Mouse (Mus musculus) midbrain, embryonic 12.5 days (tissue): ENCODE results near the gene Pard3. TPM values are rescaled to one million over a fixed set of nuclear protein-coding genes. Genes with fewer than 3 reads are reported as not detected.

ENCODE experiments used
- ATAC-seq: fragments of 200-750 bp; cut with Nextera tagmentation; 2 replicates; pipeline ENCODE4 v1.8.0; 2017; ENCODE audit warnings: low read depth, moderate TSS enrichment, moderate library complexity; ENCODE audit not compliant: low FRiP score
- H3K27ac ChIP-seq: fragments of 300-500 bp; sonication (generic); replicated peaks from 2 replicates; pipeline ENCODE4 v1.5.1; 2016; ENCODE audit warnings: mild to moderate bottlenecking
- H3K27me3 ChIP-seq: fragments of 300-500 bp; sonication (generic); 2 replicates; pipeline ENCODE4 v1.6.1; 2016; ENCODE audit warnings: mild to moderate bottlenecking
- H3K36me3 ChIP-seq: fragments of 300-500 bp; sonication (generic); 2 replicates; pipeline ENCODE4 v1.6.1; 2016
- H3K4me1 ChIP-seq: fragments of 300-500 bp; sonication (generic); 2 replicates; pipeline ENCODE4 v1.6.1; 2016
- H3K4me2 ChIP-seq: fragments of 300-500 bp; sonication (generic); replicated peaks from 2 replicates; pipeline ENCODE4 v1.6.1; 2016; ENCODE audit warnings: mild to moderate bottlenecking, moderate library complexity
- H3K4me3 ChIP-seq: fragments of 300-500 bp; sonication (generic); 2 replicates; pipeline ENCODE4 v1.5.1; 2016; ENCODE audit warnings: mild to moderate bottlenecking
- H3K9ac ChIP-seq: fragments of 300-500 bp; sonication (generic); replicated peaks from 2 replicates; pipeline ENCODE4 v1.6.1; 2016; ENCODE audit warnings: mild to moderate bottlenecking, moderate library complexity
- H3K9me3 ChIP-seq: fragments of 300-500 bp; sonication (generic); 2 replicates; pipeline ENCODE4 v1.6.1; 2016; ENCODE audit warnings: mild to moderate bottlenecking
- WGBS: fragments of 180-500 bp; shearing (Covaris S2); methylation state at CpG from one replicate; pipeline ENCODE4 v1.1.7; 2016; 5-methylcytosine and 5-hydroxymethylcytosine counted together
- polyA plus RNA-seq: library from polyadenylated mRNA; unstranded; fragments of >200 nt; fragmentation: Nextera tagmentation; extraction: Ambion mirVana; gene quantifications from 2 replicates; pipeline ENCODE4 v1.2.1, GENCODE M21; 2016

Pard3 gene
- polyA plus RNA-seq, 1 experiment from 2014 or later: 36.6 TPM

- ATAC-seq: no peak
- no peaks in the 10 kb centered on the region for H3K27me3 ChIP-seq
- no peak overlapping the region for H3K4me2 ChIP-seq
- H3K4me1 ChIP-seq: no peaks in the 10 kb centered on the region
- 0 out of 2 replicates have a peak, but pooled peaks cover 5% of the 10 kb centered on the region for H3K36me3 ChIP-seq
- 75% methylated on average over 2 of the region's 2 CpGs for WGBS
- H3K9me3 ChIP-seq: no peaks in the 10 kb centered on the region
- H3K27ac ChIP-seq: no peak overlapping the region
- no peak overlapping the region for H3K4me3 ChIP-seq
- no peak overlapping the region for H3K9ac ChIP-seq
These were observed 408.5 kb downstream of the Pard3 start for GRCm38 (mm10) chr8:127472204-127472603.

GRCm38 (mm10) chr8:127480003-127480402, 416.3 kb downstream of the Pard3 start:
- H3K9ac ChIP-seq: no peak overlapping the region
- H3K27ac ChIP-seq: no peak overlapping the region
- H3K36me3 ChIP-seq: 0 out of 2 replicates have a peak, but pooled peaks cover 5% of the 10 kb centered on the region
- no peaks in the 10 kb centered on the region for H3K9me3 ChIP-seq
- WGBS: 98% methylated on average over 2 of the region's 2 CpGs
- H3K27me3 ChIP-seq: no peaks in the 10 kb centered on the region
- H3K4me2 ChIP-seq: no peak overlapping the region
- H3K4me1 ChIP-seq: no peaks in the 10 kb centered on the region
- no peak for ATAC-seq
- no peak overlapping the region for H3K4me3 ChIP-seq

DNA sequence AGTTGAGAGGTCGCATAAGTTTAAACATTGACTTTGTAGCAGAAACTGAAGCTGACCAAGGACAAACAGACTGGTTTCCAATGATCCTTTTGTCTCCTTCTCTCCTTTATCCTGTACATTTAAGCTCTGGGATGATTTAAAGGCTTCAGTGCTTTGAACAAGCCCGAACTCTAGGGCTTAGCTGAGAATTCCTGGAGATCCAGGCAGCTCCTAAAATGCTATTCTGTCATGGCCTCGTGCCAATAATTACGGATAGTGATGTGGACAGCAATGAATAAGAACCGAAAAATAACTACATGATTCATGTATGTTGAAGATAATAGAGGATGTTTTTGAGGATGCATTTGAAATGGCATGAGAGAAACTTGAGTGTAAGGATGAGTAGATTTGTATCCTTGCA, 421.9 kb downstream of the Pard3 start:
- WGBS: 64% methylated on average over 5 of the region's 5 CpGs
- Histone ChIP-seq H3K36me3 (no peaks in the 10 kb centered on the region), H3K4me1 (no peaks in the 10 kb centered on the region), H3K9me3 (no peaks in the 10 kb centered on the region), H3K27me3 (no peaks in the 10 kb centered on the region), H3K4me2 (no peak overlapping the region), H3K9ac (no peak overlapping the region), H3K4me3 (no peak overlapping the region), H3K27ac (no peak overlapping the region)
- no peak for ATAC-seq

- no peak overlapping the region for H3K4me3 ChIP-seq
- no peaks in the 10 kb centered on the region for H3K9me3 ChIP-seq
- H3K27ac ChIP-seq: no peak overlapping the region
- WGBS: 42% methylated on average over 6 of the region's 6 CpGs
- H3K4me2 ChIP-seq: no peak overlapping the region
- peaks cover 4% of the 10 kb centered on the region; the same call in 1 of the 2 replicates for H3K4me1 ChIP-seq
- no peak overlapping the region for H3K9ac ChIP-seq
- H3K36me3 ChIP-seq: no peaks in the 10 kb centered on the region
- no peaks in the 10 kb centered on the region for H3K27me3 ChIP-seq
- no peak for ATAC-seq
These were observed 428.3 kb downstream of the Pard3 start for GRCm38 (mm10) chr8:127491963-127492362.

- WGBS: 56% methylated on average over 4 of the region's 4 CpGs
- no peak for ATAC-seq
- no peaks in the 10 kb centered on the region for H3K9me3 ChIP-seq
- no peaks in the 10 kb centered on the region for H3K36me3 ChIP-seq
- no peak overlapping the region for H3K4me2 ChIP-seq
- no peak overlapping the region for H3K27ac ChIP-seq
- peaks cover 23% of the 10 kb centered on the region for H3K4me1 ChIP-seq
- no peak overlapping the region for H3K4me3 ChIP-seq
- no peak overlapping the region for H3K9ac ChIP-seq
- H3K27me3 ChIP-seq: no peaks in the 10 kb centered on the region
These were observed 431.6 kb downstream of the Pard3 start for GRCm38 (mm10) chr8:127495226-127495780.

GRCm38 (mm10) chr8:127498997-127499719, 435.5 kb downstream of the Pard3 start:
- H3K36me3 ChIP-seq: no peaks in the 10 kb centered on the region
- no peaks in the 10 kb centered on the region for H3K27me3 ChIP-seq
- H3K27ac ChIP-seq: peak overlapping the region; percentile 71
- 0 out of 2 replicates have a peak, but pooled peaks have one; percentile 38 for ATAC-seq
- no peak overlapping the region for H3K9ac ChIP-seq
- WGBS: 15% methylated on average over 13 of the region's 13 CpGs
- no peaks in the 10 kb centered on the region for H3K9me3 ChIP-seq
- peak overlapping the region; percentile 8 for H3K4me2 ChIP-seq
- H3K4me1 ChIP-seq: peaks cover 30% of the 10 kb centered on the region
- H3K4me3 ChIP-seq: no peak overlapping the region

GRCm38 (mm10) chr8:127499720-127500114, 436.0 kb downstream of the Pard3 start:
- Histone ChIP-seq H3K36me3 (no peaks in the 10 kb centered on the region), H3K9ac (no peak overlapping the region), H3K9me3 (no peaks in the 10 kb centered on the region), H3K27ac (peak overlapping the region; percentile 71), H3K4me2 (peak overlapping the region; percentile 8), H3K4me1 (peaks cover 30% of the 10 kb centered on the region), H3K27me3 (no peaks in the 10 kb centered on the region), H3K4me3 (no peak overlapping the region)
- 0 out of 2 replicates have a peak, but pooled peaks have one; percentile 25 for ATAC-seq
- WGBS: 48% methylated on average over 13 of the region's 13 CpGs

- Histone ChIP-seq H3K9me3 (no peaks in the 10 kb centered on the region), H3K36me3 (no peaks in the 10 kb centered on the region), H3K27me3 (no peaks in the 10 kb centered on the region), H3K27ac (peak overlapping the region; percentile 71; the same call in 1 of the 2 replicates), H3K4me2 (peak overlapping the region; percentile 8; the same call in 1 of the 2 replicates), H3K4me3 (no peak overlapping the region), H3K4me1 (peaks cover 30% of the 10 kb centered on the region), H3K9ac (no peak overlapping the region)
- WGBS: 9% methylated on average over 7 of the region's 7 CpGs
- peak; percentile 67 for ATAC-seq
These were observed 436.5 kb downstream of the Pard3 start for GRCm38 (mm10) chr8:127500206-127500605.

DNA sequence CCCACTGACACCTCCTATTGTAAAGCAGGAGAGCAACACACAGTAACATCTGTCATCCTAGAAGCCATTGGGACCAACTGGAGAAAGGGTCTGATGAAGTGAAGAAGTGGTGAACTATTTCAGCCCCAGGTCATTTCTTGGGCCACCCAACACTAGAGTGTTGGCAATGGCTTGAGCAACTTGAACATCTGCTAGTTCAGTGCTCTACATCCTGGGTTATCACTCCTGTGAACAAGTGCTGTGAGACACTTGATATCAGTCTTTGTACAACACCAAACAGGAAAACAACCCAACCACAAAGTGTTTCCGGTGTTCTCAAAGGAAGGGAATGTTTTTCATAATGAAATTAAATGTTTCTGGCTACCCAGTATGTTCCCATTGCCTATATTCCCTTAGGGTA, 438.1 kb downstream of the Pard3 start:
- Histone ChIP-seq H3K9ac (no peak overlapping the region), H3K9me3 (no peaks in the 10 kb centered on the region), H3K4me1 (peaks cover 30% of the 10 kb centered on the region), H3K4me2 (no peak overlapping the region), H3K27me3 (no peaks in the 10 kb centered on the region), H3K27ac (no peak overlapping the region), H3K36me3 (no peaks in the 10 kb centered on the region), H3K4me3 (no peak overlapping the region)
- 95% methylated on average over 1 of the region's 1 CpGs for WGBS
- no peak for ATAC-seq

GRCm38 (mm10) chr8:127505286-127505685, 441.6 kb downstream of the Pard3 start:
- H3K4me3 ChIP-seq: no peak overlapping the region
- no peak overlapping the region for H3K4me2 ChIP-seq
- H3K9ac ChIP-seq: no peak overlapping the region
- H3K4me1 ChIP-seq: peaks cover 11% of the 10 kb centered on the region; the same call in 1 of the 2 replicates
- no peak for ATAC-seq
- H3K9me3 ChIP-seq: no peaks in the 10 kb centered on the region
- H3K27ac ChIP-seq: no peak overlapping the region
- H3K36me3 ChIP-seq: no peaks in the 10 kb centered on the region
- H3K27me3 ChIP-seq: no peaks in the 10 kb centered on the region
- 94% methylated on average over 1 of the region's 1 CpGs for WGBS

GRCm38 (mm10) chr8:127506336-127506735, 442.6 kb downstream of the Pard3 start:
- Histone ChIP-seq H3K9me3 (no peaks in the 10 kb centered on the region), H3K4me3 (no peak overlapping the region), H3K27me3 (no peaks in the 10 kb centered on the region), H3K9ac (no peak overlapping the region), H3K4me1 (peaks cover 4% of the 10 kb centered on the region; the same call in 1 of the 2 replicates), H3K27ac (no peak overlapping the region), H3K4me2 (no peak overlapping the region), H3K36me3 (no peaks in the 10 kb centered on the region)
- no peak for ATAC-seq
- 90% methylated on average over 1 of the region's 1 CpGs for WGBS

- Histone ChIP-seq H3K36me3 (no peaks in the 10 kb centered on the region), H3K27me3 (no peaks in the 10 kb centered on the region), H3K9me3 (no peaks in the 10 kb centered on the region), H3K9ac (no peak overlapping the region), H3K27ac (no peak overlapping the region), H3K4me2 (no peak overlapping the region), H3K4me1 (peaks cover 13% of the 10 kb centered on the region; the same call in 1 of the 2 replicates), H3K4me3 (no peak overlapping the region)
- no peak for ATAC-seq
- 56% methylated on average over 1 of the region's 1 CpGs for WGBS
These were observed 447.6 kb downstream of the Pard3 start for GRCm38 (mm10) chr8:127511341-127511740.
